Mouse (Mus musculus) ES-E14 (cell line): ENCODE data around the gene Gtf3c1. TPM values are rescaled to one million over a fixed set of nuclear protein-coding genes. Genes with fewer than 3 reads are reported as not detected.

ENCODE experiments used
- DNase-seq: peaks from one replicate; pipeline ENCODE4 v3.0.0-alpha.2; 2013; ENCODE audit warnings: low read depth, low spot score
- H3K27ac ChIP-seq: 2 replicates; pipeline ENCODE4 v1.5.1; 2012; ENCODE audit warnings: low read depth, mild to moderate bottlenecking, low read length, moderate library complexity, mixed read lengths; ENCODE audit not compliant: poor library complexity, insufficient read depth, severe bottlenecking
- H3K36me3 ChIP-seq: 2 replicates; pipeline ENCODE4 v1.6.1; 2012; ENCODE audit warnings: mild to moderate bottlenecking, low read length, moderate library complexity, mixed read lengths; ENCODE audit not compliant: control insufficient read depth, poor library complexity, insufficient read depth, severe bottlenecking
- H3K4me1 ChIP-seq, 2 experiments: fragments of 150-350 bp in 1 of 2; sonication (generic) in 1 of 2; 2 replicates each; pipeline ENCODE4 v1.6.1; 2012; ENCODE audit warnings: low read length in 2 of 2, mild to moderate bottlenecking in 1 of 2, mixed read lengths in 1 of 2; ENCODE audit not compliant: control insufficient read depth in 2 of 2, insufficient read depth in 2 of 2, poor library complexity in 1 of 2
- H3K4me3 ChIP-seq, 2 experiments: fragments of 150-350 bp in 1 of 2; sonication (generic) in 1 of 2; 2 replicates each; pipeline ENCODE4 v1.5.1; 2012; ENCODE audit warnings: low read length in 2 of 2, low read depth in 1 of 2, mild to moderate bottlenecking in 1 of 2, mixed read lengths in 1 of 2; ENCODE audit not compliant: insufficient read depth in 1 of 2, poor library complexity in 1 of 2, severe bottlenecking in 1 of 2
- H3K9ac ChIP-seq: 2 replicates; pipeline ENCODE4 v1.6.1; 2012; ENCODE audit warnings: low read depth, mild to moderate bottlenecking, low read length, mixed read lengths; ENCODE audit not compliant: poor library complexity, insufficient read depth, severe bottlenecking
- H3K9me3 ChIP-seq: fragments of 150-350 bp; sonication (generic); 2 replicates; pipeline ENCODE4 v1.6.1; 2012; ENCODE audit warnings: low read depth, mild to moderate bottlenecking, low read length; ENCODE audit not compliant: control insufficient read depth, insufficient read depth
- CHD2 ChIP-seq: IDR thresholded peaks from 2 replicates; pipeline ENCODE4 v1.6.1; 2014; ENCODE audit warnings: mild to moderate bottlenecking, low read depth, low read length, inconsistent platforms
- HCFC1 ChIP-seq: IDR thresholded peaks from 2 replicates; pipeline ENCODE4 v1.6.1; 2012; ENCODE audit warnings: low read length, inconsistent platforms, borderline replicate concordance; ENCODE audit not compliant: insufficient read depth
- MAFK ChIP-seq: IDR thresholded peaks from 2 replicates; pipeline ENCODE4 v1.6.1; 2014; ENCODE audit warnings: mild to moderate bottlenecking, low read depth, low read length, inconsistent platforms; ENCODE audit not compliant: insufficient read depth
- ZC3H11A ChIP-seq: IDR thresholded peaks from 2 replicates; pipeline ENCODE4 v1.6.1; 2012; ENCODE audit warnings: low read depth, mild to moderate bottlenecking, inconsistent platforms, low read length, borderline replicate concordance
- ZNF384 ChIP-seq: IDR thresholded peaks from 2 replicates; pipeline ENCODE4 v1.6.1; 2012; ENCODE audit warnings: low read depth, low read length, inconsistent platforms
- in situ Hi-C, 2 experiments: fragments of 600-800 bp; cut with MboI; formaldehyde crosslinking; loops; one replicate each; pipeline ENCODE4 v1.15.1; 2025; ENCODE audit warnings: low sequenced_read_pairs in 2 of 2, inconsistent platforms in 1 of 2; ENCODE audit not compliant: unreplicated experiment in 2 of 2
- total RNA-seq: library from RNA; depleted of rRNA; stranded (reverse); fragments of 300-350 nt; gene quantifications from 2 replicates; pipeline ENCODE4 v1.2.3, GENCODE M21; 2012

Gene Gtf3c1
- total RNA-seq, 1 experiment = 83.5 TPM

DNA sequence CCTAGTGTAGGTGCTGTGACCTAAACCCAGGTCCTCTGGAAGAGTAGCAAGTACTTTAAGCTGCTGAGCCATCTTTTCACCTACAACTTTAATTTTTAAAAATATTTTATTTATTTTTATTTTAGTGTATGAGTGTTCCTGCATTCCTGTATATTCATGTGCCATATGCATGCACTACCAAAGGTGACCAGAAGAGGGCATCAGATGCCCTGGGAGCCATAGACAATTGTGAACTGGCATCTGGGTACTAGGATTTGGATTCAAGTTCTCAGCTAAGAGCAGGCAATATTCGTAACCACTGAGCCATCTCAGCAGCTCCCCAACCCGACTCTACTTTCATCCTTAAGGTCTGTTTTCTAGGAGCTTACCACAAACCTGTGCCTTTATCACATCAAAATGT is 32.7 kb downstream of the Gtf3c1 start:
- TF ChIP-seq HCFC1 (no peak), ZC3H11A (no peak), CHD2 (no peak), ZNF384 (no peak), MAFK (no peak)
- no peaks in the 10 kb centered on the region for H3K4me1 ChIP-seq
- no peak overlapping the region for H3K27ac ChIP-seq
- no peak overlapping the region for H3K9ac ChIP-seq
- in situ Hi-C loops = no loop called here
- no peak overlapping the region for H3K4me3 ChIP-seq
- peaks cover 71% of the 10 kb centered on the region for H3K36me3 ChIP-seq
- H3K9me3 ChIP-seq = no peaks in the 10 kb centered on the region
- DNase-seq = peak; percentile 35

DNA sequence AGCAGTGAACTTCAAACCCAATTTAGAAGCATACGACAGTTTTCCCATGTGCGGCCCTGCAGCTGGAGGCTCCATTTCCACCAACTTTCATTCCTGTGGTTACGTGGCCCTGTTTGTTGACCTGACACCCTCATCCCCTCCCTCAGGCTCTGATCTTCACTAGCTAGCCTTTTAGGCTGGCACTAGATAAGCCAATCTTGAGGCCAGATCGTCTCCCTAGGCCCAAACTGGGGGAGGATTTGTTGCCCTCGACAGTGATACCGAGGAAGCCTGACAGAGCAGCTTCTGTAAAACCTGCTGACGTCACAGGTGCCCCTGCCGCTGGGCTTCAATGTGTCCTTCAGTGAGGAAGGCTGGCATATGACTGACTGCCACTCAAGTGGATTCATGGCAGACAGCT is 36.2 kb downstream of the Gtf3c1 start:
- Histone ChIP-seq H3K4me1 (no peaks in the 10 kb centered on the region), H3K9me3 (no peaks in the 10 kb centered on the region), H3K27ac (no peak overlapping the region), H3K9ac (no peak overlapping the region), H3K4me3 (no peak overlapping the region), H3K36me3 (peaks cover 78% of the 10 kb centered on the region)
- no peak for DNase-seq
- TF ChIP-seq HCFC1 = no peak
- TF ChIP-seq ZNF384 = no peak
- no peak for TF ChIP-seq ZC3H11A
- no peak for TF ChIP-seq CHD2
- no peak for TF ChIP-seq MAFK
- in situ Hi-C loops = no loop called here

DNA sequence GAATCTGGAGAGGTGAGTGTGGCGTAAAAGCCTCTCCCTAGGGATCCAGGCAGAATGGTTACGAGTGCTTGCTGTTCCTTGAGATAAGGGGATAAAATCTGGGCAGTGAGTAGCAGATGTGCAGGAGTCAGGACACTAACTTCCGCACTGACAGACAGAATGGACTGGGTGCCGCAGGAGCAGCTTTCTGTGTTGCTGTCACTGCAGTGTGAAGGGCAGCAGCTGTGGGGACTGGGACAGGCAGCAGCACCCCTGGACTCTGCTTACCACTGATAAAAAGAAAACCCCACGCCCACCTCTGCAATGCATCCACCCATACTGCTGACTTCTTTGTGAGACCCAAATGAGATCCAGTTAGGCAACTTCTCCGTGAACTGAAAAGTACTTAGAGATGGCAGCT is 36.7 kb downstream of the Gtf3c1 start:
- Histone ChIP-seq H3K9me3 (no peaks in the 10 kb centered on the region), H3K27ac (no peak overlapping the region), H3K36me3 (peaks cover 74% of the 10 kb centered on the region), H3K9ac (no peak overlapping the region), H3K4me1 (no peaks in the 10 kb centered on the region), H3K4me3 (no peak overlapping the region)
- in situ Hi-C loops = no loop called here
- TF ChIP-seq HCFC1 = no peak
- no peak for TF ChIP-seq ZC3H11A
- DNase-seq = no peak

DNA sequence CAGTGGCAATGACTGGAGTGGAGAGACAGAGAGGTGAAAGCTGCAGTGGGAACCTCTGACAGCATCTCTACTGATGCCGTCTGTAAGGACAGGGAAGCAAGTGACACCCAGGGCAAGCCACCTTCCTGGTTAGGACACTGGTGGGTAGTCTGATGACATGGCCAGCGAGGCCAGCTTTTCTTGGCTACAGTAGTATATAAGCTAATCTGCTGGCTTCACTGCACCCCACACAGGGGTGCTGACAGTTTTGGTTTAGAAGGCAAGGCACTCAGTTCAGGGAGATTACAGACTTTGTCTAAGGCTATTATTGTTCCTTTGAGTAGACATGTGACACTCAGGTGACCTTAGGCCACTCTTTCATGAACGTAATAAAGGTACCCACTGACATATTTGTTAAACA is 43.9 kb downstream of the Gtf3c1 start:
- Histone ChIP-seq H3K9me3 (no peaks in the 10 kb centered on the region), H3K4me1 (no peaks in the 10 kb centered on the region), H3K36me3 (peaks cover 42% of the 10 kb centered on the region), H3K4me3 (no peak overlapping the region), H3K27ac (no peak overlapping the region), H3K9ac (no peak overlapping the region)
- no peak for DNase-seq
- in situ Hi-C loops = no loop called here
- TF ChIP-seq ZC3H11A (no peak), ZNF384 (no peak), MAFK (no peak), CHD2 (no peak), HCFC1 (no peak)

DNA sequence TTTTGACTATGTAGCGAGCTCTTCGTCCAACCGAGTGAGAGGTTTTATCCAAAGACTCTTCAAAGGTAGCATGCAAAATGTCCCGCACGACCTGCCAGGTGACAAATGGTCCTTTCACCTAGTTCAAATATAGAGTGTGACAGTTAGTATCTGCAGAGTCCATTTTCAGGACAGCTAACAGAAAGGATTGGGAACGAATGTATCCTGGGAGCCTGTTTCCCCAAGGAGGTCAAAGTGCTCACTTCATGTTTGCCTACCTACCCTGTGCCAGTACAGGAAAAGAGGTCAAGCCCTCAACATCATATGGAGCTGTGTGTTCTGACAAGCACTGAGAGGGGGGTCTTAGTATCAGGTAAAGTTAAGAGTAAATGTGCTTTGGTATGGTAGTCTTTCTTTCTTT is 50.1 kb downstream of the Gtf3c1 start:
- Histone ChIP-seq H3K9me3 (no peaks in the 10 kb centered on the region), H3K36me3 (peaks cover 50% of the 10 kb centered on the region), H3K9ac (no peak overlapping the region), H3K27ac (no peak overlapping the region), H3K4me3 (no peak overlapping the region), H3K4me1 (no peaks in the 10 kb centered on the region)
- DNase-seq = no peak
- no peak for TF ChIP-seq ZC3H11A
- no peak for TF ChIP-seq ZNF384
- TF ChIP-seq CHD2 = no peak
- TF ChIP-seq MAFK = no peak
- no peak for TF ChIP-seq HCFC1
- in situ Hi-C loops = loop anchor here in 1 of 2 experiments (10.0 kb wide), 1 partner anchor 57 kb away; no protein-coding TSS in a partner anchor
